Mouse (Mus musculus) adrenal gland, adult 18-20 months (tissue): ENCODE results near the gene Cpt1b. TPM values are rescaled to one million over a fixed set of nuclear protein-coding genes. Genes with fewer than 3 reads are reported as not detected.

Experiments
- DNase-seq, 2 experiments: peaks; one replicate each; pipeline ENCODE4 v3.0.0; 2021 to 2022; ENCODE audit warnings: low spot score in 2 of 2
- long read RNA-seq, 2 experiments: library from polyadenylated mRNA; stranded (forward); transcript quantifications; one replicate each; pipeline ENCODE4 v2.0.0; 2021
- total RNA-seq, 2 experiments: library from RNA; stranded (reverse); gene quantifications; 1 replicate in 1 of 2; 2 replicates in 1 of 2; pipeline ENCODE4 v1.2.3; 2021

Gene Cpt1b
- total RNA-seq = 100 to 1,000 TPM; 115 to 251 TPM
- long read RNA-seq, experiment 1, transcript Cpt1b-201 (19 exons, 2,895 nt) = major isoform, 167 of 230 reads
- long read RNA-seq, experiment 1, partial matches to known transcripts = 38 of 230 reads
- long read RNA-seq, experiment 1, other reads (novel, unspliced or antisense) = 25 of 230 reads
- long read RNA-seq, experiment 2, transcript Cpt1b-201 (19 exons, 2,895 nt) = major isoform, 108 of 145 reads
- long read RNA-seq, experiment 2, partial matches to known transcripts = 30 of 145 reads
- long read RNA-seq, experiment 2, other reads (novel, unspliced or antisense) = 7 of 145 reads

DNA sequence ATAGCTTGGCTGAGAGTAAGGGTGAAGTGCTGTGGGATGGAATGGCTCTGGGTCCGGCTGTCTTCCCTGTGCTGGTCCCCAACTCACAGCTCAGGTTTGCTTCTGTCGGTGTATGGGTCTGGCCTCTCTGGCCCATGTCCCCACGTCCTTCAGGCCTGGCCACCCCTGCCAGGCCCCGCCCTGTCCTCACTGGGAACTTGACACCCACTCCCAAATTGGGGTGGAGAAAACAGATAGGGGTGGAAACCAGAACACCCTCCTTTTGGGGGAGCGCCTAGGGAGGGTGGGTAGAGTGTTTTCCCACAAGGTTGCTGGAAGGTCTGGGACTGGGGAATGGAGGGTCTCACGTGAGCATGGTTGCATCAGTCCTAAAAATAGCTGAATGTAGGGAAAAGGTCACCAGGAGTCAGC lies at the start of gene Cpt1b:
Gene Cpt1b (minus strand): TSS at position 153 of the 411 bp plus-strand sequence.
- DNase-seq = no peak

GRCm38 (mm10) chr15:89475293-89475600 lies 49.6 kb upstream of the Cpt1b start:
- no peak for DNase-seq

- no peak for DNase-seq
Measured at GRCm38 (mm10) chr15:89474596-89475292, 49.1 kb upstream of the Cpt1b start.

DNA sequence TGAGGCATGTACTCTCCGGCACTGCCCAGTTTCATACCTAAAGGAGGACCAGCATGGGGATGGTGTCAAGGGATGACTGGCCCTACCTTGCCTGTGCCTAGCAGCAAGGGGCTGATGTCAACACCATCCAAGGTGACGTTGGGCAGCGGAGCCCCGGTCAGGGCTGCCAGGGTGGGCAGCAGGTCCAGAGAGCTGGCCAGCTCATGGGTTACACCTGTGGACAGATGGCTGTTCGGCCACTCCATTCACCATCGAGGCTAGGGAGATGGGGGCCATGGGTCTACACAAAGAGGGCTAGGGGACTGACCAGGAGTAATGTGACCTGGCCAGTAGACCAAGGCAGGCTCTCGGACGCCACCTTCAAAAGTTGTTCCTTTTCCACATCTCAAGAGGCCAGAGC lies 48.3 kb upstream of the Cpt1b start:
- DNase-seq = no peak

- no peak for DNase-seq
Measured at GRCm38 (mm10) chr15:89473370-89473769, 47.7 kb upstream of the Cpt1b start.

GRCm38 (mm10) chr15:89471476-89471875 lies 45.8 kb upstream of the Cpt1b start:
- no peak for DNase-seq

- no peak for DNase-seq
Measured at GRCm38 (mm10) chr15:89468577-89468976, 42.9 kb upstream of the Cpt1b start.

GRCm38 (mm10) chr15:89465052-89465451 lies 39.4 kb upstream of the Cpt1b start:
- DNase-seq = no peak

GRCm38 (mm10) chr15:89463334-89464235 lies 37.9 kb upstream of the Cpt1b start:
- no peak for DNase-seq

- no peak for DNase-seq
Measured at GRCm38 (mm10) chr15:89462176-89462575, 36.5 kb upstream of the Cpt1b start.

DNA sequence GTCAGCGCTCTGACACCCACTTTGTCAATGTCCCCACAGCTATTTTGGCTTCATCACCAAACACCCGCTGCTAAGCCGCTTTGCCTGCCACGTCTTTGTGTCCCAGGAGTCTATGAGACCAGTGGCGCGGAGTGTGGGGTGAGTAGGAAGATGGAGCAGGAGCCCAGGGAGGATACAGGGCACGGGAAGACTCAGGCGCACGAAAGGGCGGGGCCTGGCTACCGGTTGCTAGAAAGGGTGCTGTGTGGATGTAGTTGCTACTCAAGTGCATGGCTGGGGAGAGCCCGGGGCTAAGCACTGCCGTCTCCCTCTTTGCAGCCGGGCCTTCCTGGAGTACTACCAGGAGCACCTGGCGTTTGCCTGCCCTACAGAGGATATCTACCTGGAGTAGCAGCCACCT lies 35.7 kb upstream of the Cpt1b start:
- no peak for DNase-seq

- no peak for DNase-seq
Measured at GRCm38 (mm10) chr15:89460298-89460697, 34.6 kb upstream of the Cpt1b start.

DNA sequence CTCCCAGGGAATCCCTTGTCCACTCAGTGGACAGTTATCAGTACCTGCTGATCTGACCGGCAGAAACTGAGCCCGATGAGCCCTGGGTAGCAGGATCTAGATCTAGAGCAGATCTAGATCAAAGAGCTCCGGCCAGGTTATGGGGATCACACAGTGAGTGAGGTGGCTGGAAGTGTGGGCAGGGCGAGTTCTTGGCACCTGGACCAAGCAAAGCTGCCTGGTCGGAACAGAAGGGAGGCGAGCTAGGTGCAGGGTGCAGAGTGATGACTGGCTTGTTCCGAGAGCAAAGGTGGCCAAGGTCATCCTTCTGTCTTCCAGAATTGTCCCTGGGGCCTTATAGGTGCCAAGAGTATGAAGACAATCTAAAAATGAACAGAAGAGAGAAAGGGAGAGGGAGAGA lies 34.2 kb upstream of the Cpt1b start:
- no peak for DNase-seq

DNA sequence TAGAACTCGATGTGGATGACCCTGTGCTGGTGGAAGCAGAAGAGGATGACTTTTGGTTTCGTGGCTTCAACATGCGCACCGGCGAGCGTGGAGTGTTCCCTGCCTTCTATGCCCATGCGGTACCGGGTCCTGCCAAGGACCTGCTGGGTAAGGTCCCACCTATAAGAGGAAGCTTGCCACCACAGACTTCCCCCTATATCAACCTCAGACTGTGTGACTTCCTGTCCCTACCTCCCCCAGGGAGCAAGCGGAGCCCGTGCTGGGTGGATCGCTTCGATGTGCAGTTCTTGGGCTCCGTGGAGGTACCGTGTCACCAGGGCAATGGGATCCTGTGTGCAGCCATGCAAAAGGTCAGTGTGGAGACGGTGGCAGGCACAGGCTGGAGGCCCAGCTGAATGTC lies 33.3 kb upstream of the Cpt1b start:
- DNase-seq = no peak

DNA sequence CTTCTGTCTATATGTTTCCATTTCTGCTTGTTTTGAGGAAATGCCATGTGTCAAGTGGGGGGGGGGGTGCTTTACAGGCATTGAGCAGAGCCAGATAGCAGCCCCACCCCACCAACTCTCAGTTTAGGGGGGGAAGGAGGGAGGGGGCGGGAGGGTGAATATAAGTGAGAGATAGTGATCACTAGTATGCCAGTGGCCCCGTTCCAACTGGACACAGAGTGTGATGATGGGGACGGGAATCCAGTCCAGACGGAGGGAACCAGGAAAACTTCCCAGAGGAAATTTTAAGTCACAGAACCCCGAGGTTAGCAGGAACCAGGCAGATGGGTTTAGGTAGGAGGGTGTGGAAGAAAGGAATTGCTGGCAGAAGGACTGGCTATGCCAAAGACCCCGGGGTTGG lies 30.0 kb upstream of the Cpt1b start:
- no peak for DNase-seq

GRCm38 (mm10) chr15:89454857-89455256 lies 29.2 kb upstream of the Cpt1b start:
- no peak for DNase-seq

- no peak for DNase-seq
Measured at GRCm38 (mm10) chr15:89453865-89454478, 28.3 kb upstream of the Cpt1b start, which contains the start of gene Mapk8ip2. Gene Mapk8ip2, plus strand, starts transcription at chr15:89453913.

GRCm38 (mm10) chr15:89452906-89453864 lies 27.5 kb upstream of the Cpt1b start:
- DNase-seq = peak; percentile 63 to 67

GRCm38 (mm10) chr15:89442486-89443070 lies 16.9 kb upstream of the Cpt1b start:
- no peak for DNase-seq

GRCm38 (mm10) chr15:89435878-89436277 lies 10.2 kb upstream of the Cpt1b start:
- DNase-seq = no peak
